ENCODE assay signal across 9 mouse cellular contexts in the genomic region with DNA sequence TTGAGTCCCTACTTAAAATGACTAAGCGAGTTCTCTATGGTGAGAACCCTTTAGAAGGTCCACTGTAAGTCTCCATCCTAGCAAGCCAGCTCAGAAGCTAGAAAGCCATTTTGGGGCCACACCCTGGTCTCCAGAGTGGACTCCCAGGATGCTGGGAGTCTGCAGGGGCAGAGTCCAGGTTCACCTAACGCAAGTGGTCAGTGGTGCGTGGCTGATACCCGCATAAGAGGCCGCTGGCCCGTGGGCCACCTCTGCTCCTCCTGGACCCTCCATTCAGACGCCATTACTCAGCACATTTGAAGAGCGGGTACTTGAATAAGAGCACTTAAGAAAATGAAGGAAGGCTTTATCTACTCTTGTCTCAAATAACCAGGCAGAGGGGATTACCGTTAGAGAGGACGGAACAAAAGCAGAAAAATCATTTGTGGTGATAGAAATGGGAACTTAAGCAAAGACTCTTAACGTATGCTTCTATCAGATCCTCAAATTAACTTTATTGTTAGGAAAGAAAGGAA.
DNase-seq lines count a peak whose midpoint lies in the region; ATAC-seq lines count a peak whose summit lies in the region.
"Had no signal": no experiment of that assay in that cellular context is flagged by ENCODE, and none has a peak within 500 bp of the region (broad histone marks: within the 10 kb centered on the region; RNA-seq: fewer than 3 reads in every experiment).

No protein-coding gene starts in this region.

- H3K27ac ChIP-seq in kidney, embryonic 14.5 days (ENCODE audit: low read depth, low read length), result no peak overlapping the region
- H3K27ac ChIP-seq in forebrain, embryonic 14.5 days (ENCODE audit: low read depth, low read length), result no peak overlapping the region
- peak overlapping the region; percentile 46; the same call in 1 of the 2 replicates for H3K27ac ChIP-seq in neural tube, embryonic 15.5 days (replicated peaks)
- H3K27ac ChIP-seq: liver, embryonic 15.5 days had no signal

- ATAC-seq in kidney, embryonic 14.5 days (ENCODE audit: low FRiP score, low TSS enrichment), result no peak
- ATAC-seq in forebrain, embryonic 14.5 days, result peak; percentile 33
- ATAC-seq in neural tube, embryonic 15.5 days (ENCODE audit: low FRiP score), result peak; percentile 45; the same call in 1 of the 2 replicates

- no peak overlapping the region for H3K4me3 ChIP-seq in kidney, embryonic 14.5 days (ENCODE audit: low read length)
- peak overlapping the region; percentile 14 for H3K4me3 ChIP-seq in forebrain, embryonic 14.5 days (ENCODE audit: low read depth, low read length)
- 0 out of 2 replicates have a peak overlapping the region, but pooled peaks have one; percentile 13 for H3K4me3 ChIP-seq in neural tube, embryonic 15.5 days (replicated peaks)
- H3K4me3 ChIP-seq: liver, embryonic 15.5 days had no signal

- WGBS in kidney, embryonic 14.5 days, result 35% methylated on average over 11 of the region's 11 CpGs
- 8% methylated on average over 11 of the region's 11 CpGs for WGBS in forebrain, embryonic 14.5 days
- 31% methylated on average over 11 of the region's 11 CpGs for WGBS in neural tube, embryonic 15.5 days

- H3K9ac ChIP-seq in kidney, embryonic 14.5 days (ENCODE audit: low read depth, low read length), result no peak overlapping the region
- peak overlapping the region; percentile 44; the same call in 1 of the 2 replicates for H3K9ac ChIP-seq in forebrain, embryonic 14.5 days (ENCODE audit: low read length)
- no peak overlapping the region for H3K9ac ChIP-seq in neural tube, embryonic 15.5 days (replicated peaks)
- H3K9ac ChIP-seq: liver, embryonic 15.5 days had no signal

- no peaks in the 10 kb centered on the region for H3K9me3 ChIP-seq in kidney, embryonic 14.5 days (ENCODE audit: control insufficient read depth, low read length)
- no peaks in the 10 kb centered on the region for H3K9me3 ChIP-seq in forebrain, embryonic 14.5 days (replicated peaks; ENCODE audit: control insufficient read depth, low read length)
- H3K9me3 ChIP-seq in neural tube, embryonic 15.5 days (replicated peaks), result no peaks in the 10 kb centered on the region
- H3K9me3 ChIP-seq: liver, embryonic 15.5 days had no signal

- H3K4me2 ChIP-seq in kidney, embryonic 14.5 days (replicated peaks; ENCODE audit: low read depth, low read length), result no peak overlapping the region
- peak overlapping the region; percentile 47 for H3K4me2 ChIP-seq in forebrain, embryonic 14.5 days (ENCODE audit: low read length)
- H3K4me2 ChIP-seq in neural tube, embryonic 15.5 days, result peak overlapping the region; percentile 49
- H3K4me2 ChIP-seq: liver, embryonic 15.5 days had no signal

- H3K27me3 ChIP-seq in kidney, embryonic 14.5 days (ENCODE audit: control insufficient read depth, insufficient read depth, low read length), result peaks cover 76% of the 10 kb centered on the region
- H3K27me3 ChIP-seq in forebrain, embryonic 14.5 days (replicated peaks; ENCODE audit: control insufficient read depth, insufficient read depth, low read length), result peaks cover 17% of the 10 kb centered on the region; the same call in 1 of the 2 replicates
- H3K27me3 ChIP-seq in neural tube, embryonic 15.5 days (replicated peaks), result peaks cover 49% of the 10 kb centered on the region

- H3K36me3 ChIP-seq in kidney, embryonic 14.5 days (ENCODE audit: control insufficient read depth, insufficient read depth, low read length), result no peaks in the 10 kb centered on the region
- no peaks in the 10 kb centered on the region for H3K36me3 ChIP-seq in forebrain, embryonic 14.5 days (ENCODE audit: control insufficient read depth, insufficient read depth, low read length)
- no peaks in the 10 kb centered on the region for H3K36me3 ChIP-seq in neural tube, embryonic 15.5 days
- H3K36me3 ChIP-seq: liver, embryonic 15.5 days had no signal

- H3K4me1 ChIP-seq in kidney, embryonic 14.5 days (ENCODE audit: control insufficient read depth, insufficient read depth, low read length), result no peaks in the 10 kb centered on the region
- H3K4me1 ChIP-seq in forebrain, embryonic 14.5 days (ENCODE audit: control insufficient read depth, insufficient read depth, low read length), result 0 out of 2 replicates have a peak, but pooled peaks cover 5% of the 10 kb centered on the region
- H3K4me1 ChIP-seq in neural tube, embryonic 15.5 days, result peaks cover 18% of the 10 kb centered on the region; the same call in 1 of the 2 replicates
- H3K4me1 ChIP-seq: liver, embryonic 15.5 days had no signal

- DNase-seq in kidney, adult 11 months, result peak; percentile 62
- peak; percentile 24 for DNase-seq in forebrain, embryonic 14.5 days (ENCODE audit: low spot score)
- DNase-seq in kidney, postnatal 10 days, result peak; percentile 20
- DNase-seq in adrenal gland, postnatal 14 days, result no peak
- DNase-seq in natural killer cell, adult 2 months (ENCODE audit: low spot score in 2 of 2), result no peak
- DNase-seq in cerebellum, postnatal 4 days (ENCODE audit: low spot score in 2 of 2), result no peak

Comparison
In these comparisons a context has a peak if more than half of its experiments do, and no peak if none do; other contexts are left out.
1. DNase-seq: peak in kidney, adult 11 months (single experiment), forebrain, embryonic 14.5 days (single experiment) and kidney, postnatal 10 days (single experiment); none in adrenal gland, postnatal 14 days (single experiment), natural killer cell, adult 2 months (0 of 2) and cerebellum, postnatal 4 days (0 of 2).